Mouse (Mus musculus): ENCODE data around the gene Hspa1a. TPM values are rescaled to one million over a fixed set of nuclear protein-coding genes. Genes with fewer than 3 reads are reported as not detected.

Gene Hspa1a
- polyA plus RNA-seq (2012; rRNA removed), result 13.2 and 13.5 TPM in 2 replicates

DNA sequence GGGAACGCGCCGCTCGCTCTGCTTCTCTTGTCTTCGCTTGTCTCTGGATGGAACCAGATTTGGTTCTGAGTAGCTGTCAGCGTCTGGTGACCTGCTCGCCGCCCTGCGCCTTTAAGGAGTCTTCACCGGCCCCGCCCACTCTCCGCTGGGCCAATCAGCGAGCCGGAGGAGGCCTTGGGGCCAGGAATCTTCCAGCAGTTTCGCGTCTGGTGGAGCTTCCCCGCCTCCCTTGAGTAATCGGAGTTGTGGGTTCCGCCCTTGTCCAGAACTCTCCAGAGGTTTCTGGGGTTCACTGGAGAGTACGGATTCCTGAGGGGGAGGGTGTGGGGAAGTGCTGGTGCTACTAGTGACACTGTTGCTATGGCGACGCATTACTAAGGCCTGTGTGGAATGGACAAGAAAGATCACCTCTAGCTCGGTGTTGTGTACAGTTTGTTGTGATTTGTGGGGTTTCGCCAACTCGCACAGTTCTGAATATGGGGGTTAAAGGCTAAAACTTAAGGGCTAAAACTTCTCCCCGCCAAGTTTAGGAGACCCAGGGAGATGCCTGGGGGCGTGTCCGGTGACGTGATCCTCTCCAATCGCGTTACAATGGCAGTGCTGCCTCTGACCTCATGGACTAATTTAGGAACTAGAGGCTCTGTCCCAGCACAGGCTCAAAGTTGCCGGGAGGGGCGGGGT is at the start of gene Hspa1a, which contains the start of gene Hspa1l:
TSS of gene Hspa1a (minus strand) at position 88 of the 681 bp plus-strand sequence.
TSS of gene Hspa1l (plus strand) at position 635 of the 681 bp plus-strand sequence.

DNA sequence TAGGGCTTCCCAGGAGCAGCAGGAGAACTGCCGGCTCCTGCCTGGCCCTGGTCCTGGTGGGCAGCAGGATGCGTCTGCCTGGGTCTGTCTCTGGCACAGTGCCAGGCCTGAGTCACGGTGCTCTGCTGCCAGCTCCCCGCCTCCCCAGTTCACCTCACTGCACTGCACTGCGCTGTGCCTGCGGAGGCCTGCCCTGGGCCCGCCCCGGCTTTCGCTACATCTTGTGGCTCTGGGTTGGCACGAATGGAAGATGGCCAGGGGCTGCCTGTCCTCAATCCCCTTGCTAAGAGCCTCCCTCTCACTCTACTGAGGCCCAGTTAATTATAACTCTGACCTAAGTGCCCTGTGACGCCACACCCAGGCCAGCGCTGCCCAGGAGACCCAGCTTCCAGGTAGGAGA is 44.4 kb upstream of the Hspa1a start, which contains the start of gene Vwa7:
TSS of gene Vwa7 (plus strand) at position 204 of the 400 bp plus-strand sequence.

GRCm38 (mm10) chr17:35000717-35001451 is 28.9 kb upstream of the Hspa1a start, which contains the start of gene Vars:
Gene Vars (plus strand): TSS chr17:35000987.

DNA sequence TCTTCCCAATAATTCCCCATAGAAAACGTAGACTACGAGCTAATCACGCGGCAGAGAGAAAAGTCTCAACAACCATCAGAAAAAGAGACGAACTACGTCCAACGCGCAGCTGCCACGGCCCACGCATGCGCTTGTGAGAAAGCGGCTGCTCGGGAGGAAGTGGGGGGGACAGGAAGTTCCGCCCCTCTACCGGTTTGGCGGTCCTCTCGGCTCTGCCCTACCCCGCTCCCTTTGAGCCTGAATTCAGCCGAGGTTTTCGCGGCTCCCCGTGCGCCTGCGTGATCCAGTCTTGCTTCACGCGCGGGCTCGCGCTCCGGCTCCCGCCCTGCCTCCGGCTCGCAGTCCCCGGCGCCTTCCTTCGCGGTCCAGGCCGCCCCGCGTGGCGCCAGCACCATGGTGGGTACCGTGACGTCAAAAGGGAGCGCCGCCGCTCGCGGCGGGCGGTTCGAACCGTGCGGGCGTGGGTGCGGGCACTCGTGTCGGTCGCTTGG is 9.8 kb upstream of the Hspa1a start, which contains the start of gene Lsm2:
TSS of gene Lsm2 (plus strand) at position 173 of the 491 bp plus-strand sequence.

GRCm38 (mm10) chr17:34969822-34970221 is 2.1 kb downstream of the Hspa1a start, which contains the start of gene Gm20481:
Gene Gm20481 (plus strand): TSS chr17:34969912.

DNA sequence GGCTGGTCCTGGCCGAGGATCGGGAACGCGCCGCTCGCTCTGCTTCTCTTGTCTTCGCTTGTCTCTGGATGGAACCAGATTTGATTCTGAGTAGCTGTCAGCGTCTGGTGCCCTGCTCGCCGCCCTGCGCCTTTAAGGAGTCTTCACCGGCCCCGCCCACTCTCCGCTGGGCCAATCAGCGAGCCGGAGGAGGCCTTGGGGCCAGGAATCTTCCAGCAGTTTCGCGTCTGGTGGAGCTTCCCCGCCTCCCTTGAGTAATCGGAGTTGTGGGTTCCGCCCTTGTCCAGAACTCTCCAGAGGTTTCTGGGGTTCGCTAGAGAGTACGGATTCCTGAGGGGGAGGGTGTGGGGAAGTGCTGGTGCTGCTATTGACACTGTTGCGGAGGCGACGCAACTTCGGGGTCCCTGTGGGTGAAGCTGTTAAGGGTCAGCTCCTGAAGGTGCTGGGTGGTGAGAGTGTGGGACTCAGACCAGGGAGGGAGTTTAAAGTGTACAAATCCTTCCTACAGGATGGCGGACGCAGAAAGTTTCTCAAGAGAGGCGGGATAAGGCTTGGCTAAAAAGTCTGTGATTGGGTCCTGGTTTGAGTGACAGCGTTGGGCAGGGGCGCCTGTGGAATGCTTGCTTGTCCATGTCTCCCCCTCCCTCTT is 12.7 kb downstream of the Hspa1a start, which contains the start of gene Hspa1b:
TSS of gene Hspa1b (minus strand) at position 109 of the 649 bp plus-strand sequence.

DNA sequence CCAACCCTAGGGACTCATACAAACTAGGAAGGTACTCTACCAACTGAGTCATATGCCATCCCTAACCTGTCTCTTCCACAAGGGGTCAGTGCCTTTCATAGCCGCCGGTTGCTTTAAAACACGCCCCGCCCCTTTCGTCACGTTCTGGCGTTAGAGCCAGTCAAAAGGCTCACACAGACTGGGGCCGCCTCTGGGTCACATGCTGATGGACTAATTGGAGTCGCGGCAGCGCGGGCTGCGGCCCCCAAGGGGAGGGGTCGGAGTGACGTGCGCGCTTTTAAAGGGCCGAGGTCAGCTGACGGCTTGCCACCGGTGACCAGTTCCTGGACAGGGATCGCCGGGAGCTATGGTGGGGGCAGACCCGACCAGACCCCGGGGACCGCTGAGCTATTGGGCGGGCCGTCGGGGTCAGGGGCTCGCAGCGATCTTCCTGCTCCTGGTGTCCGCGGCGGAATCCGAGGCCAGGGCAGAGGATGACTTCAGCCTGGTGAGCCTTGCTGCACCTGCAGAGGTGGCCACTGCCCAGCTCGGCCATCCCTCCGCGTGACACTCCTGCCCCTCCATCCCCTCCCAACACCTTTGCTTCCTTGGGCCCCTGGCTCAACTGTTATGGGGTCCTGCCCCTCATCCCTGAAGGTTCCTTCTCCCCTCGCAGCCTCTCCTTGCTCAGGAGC is 40.8 kb downstream of the Hspa1a start, which contains the start of gene Neu1:
TSS of gene Neu1 (plus strand) at position 193 of the 674 bp plus-strand sequence.

Other genes with a start within 250 kb of the Hspa1a start
- 0.63 and 1.0 TPM in 2 replicates for gene C4b, start 228.3 kb downstream of the Hspa1a start, polyA plus RNA-seq (2012; rRNA removed)
- gene Cyp21a1, start 167.6 kb downstream of the Hspa1a start, polyA plus RNA-seq (2012; rRNA removed), result 0.08 TPM in 1 of 2 replicates, not detected in the other
- 75.7 and 76.3 TPM in 2 replicates for gene Stk19, start 135.2 kb downstream of the Hspa1a start, polyA plus RNA-seq (2012; rRNA removed)
- gene Dxo, start 135.1 kb downstream of the Hspa1a start, polyA plus RNA-seq (2012; rRNA removed), result 61.1 and 67.6 TPM in 2 replicates
- gene Skiv2l, start 121.9 kb downstream of the Hspa1a start, polyA plus RNA-seq (2012; rRNA removed), result 89.7 and 90.9 TPM in 2 replicates
- gene Nelfe, start 121.8 kb downstream of the Hspa1a start, polyA plus RNA-seq (2012; rRNA removed), result 50.7 and 54.7 TPM in 2 replicates
- 0.29 and 2.0 TPM in 2 replicates for gene Cfb, start 109.6 kb downstream of the Hspa1a start, polyA plus RNA-seq (2012; rRNA removed)
- 73.3 and 74.1 TPM in 2 replicates for gene Zbtb12, start 92.7 kb downstream of the Hspa1a start, polyA plus RNA-seq (2012; rRNA removed)
- gene Gm20547, start 90.1 kb downstream of the Hspa1a start, polyA plus RNA-seq (2012; rRNA removed), result 0.29 TPM in 1 of 2 replicates, not detected in the other
- 2.4 and 3.2 TPM in 2 replicates for gene C2, start 73.9 kb downstream of the Hspa1a start, polyA plus RNA-seq (2012; rRNA removed)
- gene Ehmt2, start 73.7 kb downstream of the Hspa1a start, polyA plus RNA-seq (2012; rRNA removed), result 311 and 328 TPM in 2 replicates
- 0.04 and 0.06 TPM in 2 replicates for gene Slc44a4, start 57.7 kb downstream of the Hspa1a start, polyA plus RNA-seq (2012; rRNA removed)
- gene Neu1, start 40.9 kb downstream of the Hspa1a start, polyA plus RNA-seq (2012; rRNA removed), result 30.5 and 30.9 TPM in 2 replicates
- 8.8 and 9.7 TPM in 2 replicates for gene Hspa1b, start 12.9 kb downstream of the Hspa1a start, polyA plus RNA-seq (2012; rRNA removed)
- not detected in 2 replicates for gene Gm20481, start 2.2 kb downstream of the Hspa1a start, polyA plus RNA-seq (2012; rRNA removed)
- 0.62 and 0.90 TPM in 2 replicates for gene Hspa1l, start 547 bp upstream of the Hspa1a start, polyA plus RNA-seq (2012; rRNA removed)
- 93.6 and 101 TPM in 2 replicates for gene Lsm2, start 9.7 kb upstream of the Hspa1a start, polyA plus RNA-seq (2012; rRNA removed)
- gene Vars, start 28.8 kb upstream of the Hspa1a start, polyA plus RNA-seq (2012; rRNA removed), result 78.1 and 85.3 TPM in 2 replicates
- gene Vwa7, start 44.4 kb upstream of the Hspa1a start, polyA plus RNA-seq (2012; rRNA removed), result 0.48 TPM in 2 replicates
- gene Sapcd1, start 55.9 kb upstream of the Hspa1a start, polyA plus RNA-seq (2012; rRNA removed), result 2.1 and 2.3 TPM in 2 replicates
- 2.7 and 3.0 TPM in 2 replicates for gene Msh5, start 74.6 kb upstream of the Hspa1a start, polyA plus RNA-seq (2012; rRNA removed)
- 45.7 and 47.6 TPM in 2 replicates for gene Clic1, start 77.8 kb upstream of the Hspa1a start, polyA plus RNA-seq (2012; rRNA removed)
- 243 and 254 TPM in 2 replicates for gene Ddah2, start 86.9 kb upstream of the Hspa1a start, polyA plus RNA-seq (2012; rRNA removed)
- gene Ly6g6c, start 93.2 kb upstream of the Hspa1a start, polyA plus RNA-seq (2012; rRNA removed), result 2.1 TPM in 1 of 2 replicates, not detected in the other
- gene Mpig6b, start 94.0 kb upstream of the Hspa1a start, polyA plus RNA-seq (2012; rRNA removed), result 0.03 and 0.10 TPM in 2 replicates
- 6.6 and 10.1 TPM in 2 replicates for gene Ly6g6e, start 104.7 kb upstream of the Hspa1a start, polyA plus RNA-seq (2012; rRNA removed)
- 1.3 and 1.6 TPM in 2 replicates for gene Ly6g6d, start 105.9 kb upstream of the Hspa1a start, polyA plus RNA-seq (2012; rRNA removed)
- gene Ly6g6f, start 113.5 kb upstream of the Hspa1a start, polyA plus RNA-seq (2012; rRNA removed), result 0.09 and 0.19 TPM in 2 replicates
- gene Abhd16a, start 117.1 kb upstream of the Hspa1a start, polyA plus RNA-seq (2012; rRNA removed), result 110 and 114 TPM in 2 replicates
- gene Ly6g5c, start 136.1 kb upstream of the Hspa1a start, polyA plus RNA-seq (2012; rRNA removed), result not detected in 2 replicates
- 2.3 TPM in 2 replicates for gene Ly6g5b, start 143.3 kb upstream of the Hspa1a start, polyA plus RNA-seq (2012; rRNA removed)
- 17.4 and 18.3 TPM in 2 replicates for gene Gpank1, start 149.3 kb upstream of the Hspa1a start, polyA plus RNA-seq (2012; rRNA removed)
- 170 and 198 TPM in 2 replicates for gene Csnk2b, start 149.9 kb upstream of the Hspa1a start, polyA plus RNA-seq (2012; rRNA removed)
- 5.2 and 5.6 TPM in 2 replicates for gene D17H6S53E, start 154.2 kb upstream of the Hspa1a start, polyA plus RNA-seq (2012; rRNA removed)
- gene Apom, start 159.9 kb upstream of the Hspa1a start, polyA plus RNA-seq (2012; rRNA removed), result 0.65 and 0.84 TPM in 2 replicates
- gene Bag6, start 163.0 kb upstream of the Hspa1a start, polyA plus RNA-seq (2012; rRNA removed), result 237 and 290 TPM in 2 replicates
- 228 and 250 TPM in 2 replicates for gene Prrc2a, start 192.7 kb upstream of the Hspa1a start, polyA plus RNA-seq (2012; rRNA removed)
- gene Aif1, start 203.9 kb upstream of the Hspa1a start, polyA plus RNA-seq (2012; rRNA removed), result 3.7 and 3.9 TPM in 2 replicates
- gene Lst1, start 216.3 kb upstream of the Hspa1a start, polyA plus RNA-seq (2012; rRNA removed), result 15.7 and 18.5 TPM in 2 replicates
- gene Ltb, start 222.3 kb upstream of the Hspa1a start, polyA plus RNA-seq (2012; rRNA removed), result 0.76 and 0.84 TPM in 2 replicates
- 0.05 TPM in 2 replicates for gene Tnf, start 229.9 kb upstream of the Hspa1a start, polyA plus RNA-seq (2012; rRNA removed)
- gene Lta, start 233.2 kb upstream of the Hspa1a start, polyA plus RNA-seq (2012; rRNA removed), result 0.57 and 0.62 TPM in 2 replicates
- not detected in 2 replicates for gene Gm16181, start 248.7 kb upstream of the Hspa1a start, polyA plus RNA-seq (2012; rRNA removed)

Measured in central nervous system, embryonic 18 days (tissue).